Mouse (Mus musculus): ENCODE measurements around the gene Pim1.

GRCm38 (mm10) chr17:29464068-29464467, 26.5 kb upstream of the Pim1 start:
- no peak for TF ChIP-seq CTCF (IDR thresholded peaks at IDR 0.05; ENCODE audit: low read depth)
- TF ChIP-seq EP300 (optimal IDR thresholded peaks at IDR 0.05), result no peak
